Mouse (Mus musculus) adipocyte (in vitro differentiated cells): ENCODE data around the gene Gm29106.
"Not testable (repeated sequence)": the region's sequence is repeated elsewhere in the genome, so short reads cannot be mapped to it uniquely, and the experiment has no call there.

ENCODE experiments used
- DNase-seq: peaks from one replicate; pipeline ENCODE4 v3.0.0-alpha.2; 2016; ENCODE audit warnings: low spot score

Gm29106 gene

GRCm38 (mm10) chr1:118176242-118176641 lies at the start of gene Gm29106:
TSS of gene Gm29106 (plus strand) at chr1:118176542.
- not testable (repeated sequence) for DNase-seq

- DNase-seq: no peak
These were observed 52.2 kb downstream of the Gm29106 start for GRCm38 (mm10) chr1:118228540-118228939.

- no peak for DNase-seq
These were observed 59.7 kb downstream of the Gm29106 start for GRCm38 (mm10) chr1:118236032-118236431.
